Mouse (Mus musculus) urinary bladder, postnatal 4 days (tissue): ENCODE measurements around the gene Trp53rkb.

ENCODE experiments used
- DNase-seq, 2 experiments: peaks; one replicate each; pipeline ENCODE4 v3.0.0; 2021 to 2022; ENCODE audit warnings: low spot score in 2 of 2

The Trp53rkb gene

DNA sequence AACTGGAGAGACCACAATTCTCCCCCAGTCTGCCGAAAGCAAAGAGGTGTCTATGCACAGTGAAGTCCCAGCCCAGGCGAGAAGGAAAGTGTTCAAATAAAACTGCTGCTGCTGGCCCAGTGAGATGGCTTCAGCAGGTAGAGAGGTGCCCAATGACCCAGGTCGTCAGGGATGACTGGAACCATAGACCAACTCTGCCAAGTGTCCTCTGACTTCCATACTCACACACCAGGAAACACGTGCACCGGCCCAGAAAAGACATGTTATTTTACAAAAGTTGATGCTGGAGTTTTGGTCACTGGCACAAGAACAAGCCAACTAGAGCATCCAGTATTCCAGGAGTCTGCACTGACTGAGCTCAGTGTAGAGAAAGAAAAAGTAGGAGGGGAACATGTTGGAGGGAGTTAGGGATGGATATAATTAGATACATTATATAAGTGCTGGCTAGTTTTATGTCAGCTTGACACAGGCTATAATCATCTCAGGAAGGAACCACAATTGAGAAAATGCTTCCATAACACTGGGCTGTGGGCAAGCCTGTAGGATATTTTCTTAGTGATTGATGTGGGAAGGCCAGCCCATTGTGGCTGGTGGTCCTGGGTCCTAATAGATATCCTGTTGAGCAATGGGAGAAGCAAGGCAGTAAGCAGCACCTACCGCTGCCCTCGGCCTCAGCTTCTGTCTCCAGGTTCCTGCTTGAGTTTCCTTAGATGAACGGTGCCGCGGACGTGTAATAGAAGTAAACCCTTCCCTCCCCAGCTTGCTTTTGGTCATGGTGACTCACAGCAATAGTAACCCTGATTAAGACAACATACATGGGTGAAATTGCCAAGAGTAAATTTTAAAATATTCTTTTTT is 7.5 kb downstream of the Trp53rkb start:
- DNase-seq, result no peak

DNA sequence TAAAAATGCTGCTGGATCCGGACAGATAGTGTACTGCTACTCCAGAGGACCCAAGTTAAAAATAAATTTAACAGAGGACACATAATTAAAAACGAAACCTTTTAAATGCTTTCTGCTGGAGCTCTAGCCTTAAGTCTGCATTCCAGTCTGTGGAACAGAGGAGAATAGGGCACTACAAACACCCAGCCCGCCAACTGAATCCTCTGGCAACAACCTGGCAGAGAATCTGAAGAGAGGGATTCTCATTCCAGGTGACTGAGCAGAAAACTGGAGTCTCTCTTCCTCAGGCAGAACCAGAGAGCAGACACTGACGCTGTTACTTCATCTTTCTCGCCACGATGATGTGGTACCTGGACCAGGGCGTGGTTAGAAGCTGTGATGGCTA is 8.1 kb downstream of the Trp53rkb start:
- no peak for DNase-seq

DNA sequence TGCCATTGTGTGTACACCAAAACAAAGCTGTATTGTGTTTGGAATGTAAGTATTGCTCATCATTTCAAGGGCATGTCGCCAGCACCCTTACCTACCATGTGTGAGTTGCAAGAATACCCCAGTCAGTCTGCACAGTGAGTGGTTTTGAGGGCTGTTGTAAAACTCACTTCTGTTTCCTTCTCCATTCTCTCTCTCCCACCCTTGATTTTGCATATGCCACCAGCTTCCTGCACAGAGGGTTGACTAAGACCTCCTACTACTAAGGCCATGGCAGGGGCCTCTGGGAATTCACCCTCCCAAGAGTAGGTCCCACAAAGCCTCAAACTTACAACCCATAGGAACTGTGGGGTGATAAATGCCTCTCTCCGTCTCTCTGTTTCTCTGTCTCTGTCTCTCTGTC is 9.1 kb downstream of the Trp53rkb start:
- DNase-seq, result no peak

DNA sequence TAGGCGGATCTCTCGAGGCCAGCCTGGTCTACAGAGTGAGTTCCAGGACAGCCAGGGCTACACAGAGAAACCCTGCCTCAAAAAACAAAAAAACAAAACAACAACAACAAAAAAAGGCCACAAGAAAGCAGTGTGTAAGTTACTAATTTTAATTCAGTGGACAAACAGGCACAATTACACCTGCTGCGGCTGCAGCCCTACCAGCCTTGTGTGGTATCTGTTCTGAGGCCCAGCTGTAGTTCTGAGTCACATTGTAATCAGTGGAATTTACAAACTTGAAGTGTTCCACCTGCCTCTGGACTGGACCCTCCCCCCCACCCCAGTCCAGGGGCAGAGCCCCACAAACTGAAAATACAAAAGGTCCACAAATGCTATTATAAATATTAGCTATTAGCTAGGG is 11.0 kb downstream of the Trp53rkb start:
- DNase-seq, result no peak

DNA sequence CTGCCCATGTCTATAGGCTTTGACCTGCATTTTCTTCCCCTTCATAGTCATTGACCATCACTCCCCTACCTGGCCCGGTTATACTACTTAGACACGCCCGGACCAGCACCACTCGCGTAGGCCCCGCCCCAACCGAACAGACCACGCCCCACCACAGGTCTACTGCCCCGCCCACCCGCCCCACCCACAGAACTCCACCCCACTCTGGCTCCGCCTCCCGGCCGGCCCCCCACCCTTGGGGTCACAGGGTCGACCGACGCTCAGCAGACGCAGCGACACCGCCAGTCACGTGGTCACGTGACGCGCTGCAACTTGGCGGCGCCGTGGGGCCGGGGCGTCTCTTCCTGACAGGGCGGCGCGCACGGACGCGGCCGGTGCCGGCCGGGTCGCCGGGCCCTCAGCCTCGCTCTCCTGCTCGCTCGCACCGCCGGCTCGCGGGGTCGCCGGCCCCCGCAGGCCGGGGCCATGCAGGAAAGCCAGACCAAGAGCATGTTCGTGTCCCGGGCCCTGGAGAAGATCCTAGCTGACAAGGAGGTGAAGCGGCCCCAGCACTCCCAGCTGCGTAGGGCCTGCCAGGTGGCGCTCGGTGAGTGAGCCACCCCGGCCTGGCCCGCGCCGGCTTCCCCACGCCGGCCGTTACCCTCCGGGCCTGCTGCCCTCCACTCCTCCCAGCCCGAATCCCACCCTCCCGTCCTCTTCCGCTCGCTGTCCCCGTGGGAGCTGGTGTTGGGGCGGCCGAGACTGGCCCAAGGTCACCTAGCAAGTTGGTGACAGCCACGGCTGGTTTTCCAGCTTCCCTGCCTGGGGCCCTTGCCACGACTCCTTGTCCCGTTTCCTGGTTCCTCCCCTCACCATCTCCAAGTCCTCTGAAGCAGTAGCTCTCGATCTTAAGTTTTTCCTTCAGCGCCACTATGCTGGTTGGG is 13.2 kb downstream of the Trp53rkb start, which contains the start of gene Arfgef2:
Gene Arfgef2, plus strand, starts transcription at position 339 of the 923 bp plus-strand sequence.
- peak; percentile 85 to 90 for DNase-seq

DNA sequence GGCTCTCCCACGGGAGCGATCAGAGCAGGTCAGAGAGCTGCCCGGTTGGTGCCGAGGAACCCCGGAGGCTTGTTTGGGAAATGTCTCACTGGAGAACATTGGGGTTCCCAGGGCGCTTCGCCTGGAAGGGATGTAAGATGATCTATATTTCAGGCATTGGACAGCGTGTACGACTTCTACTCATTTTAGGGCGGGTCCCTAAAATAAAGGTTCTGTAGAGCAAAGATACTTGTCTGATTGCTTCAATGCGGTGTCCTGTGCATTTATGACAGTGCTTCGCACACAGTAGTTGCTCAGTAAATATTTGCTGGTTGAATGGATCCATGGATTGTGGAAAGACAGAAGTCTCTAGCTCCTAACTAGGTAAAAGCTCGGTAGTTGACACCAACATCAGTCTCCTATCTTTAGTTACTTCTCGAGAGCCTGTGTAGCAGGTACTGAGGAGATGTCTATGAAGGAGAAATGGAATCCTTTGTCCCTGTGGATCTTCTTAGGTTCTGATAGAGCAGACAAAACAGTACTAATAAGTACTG is 13.9 kb downstream of the Trp53rkb start:
- DNase-seq, result no peak

DNA sequence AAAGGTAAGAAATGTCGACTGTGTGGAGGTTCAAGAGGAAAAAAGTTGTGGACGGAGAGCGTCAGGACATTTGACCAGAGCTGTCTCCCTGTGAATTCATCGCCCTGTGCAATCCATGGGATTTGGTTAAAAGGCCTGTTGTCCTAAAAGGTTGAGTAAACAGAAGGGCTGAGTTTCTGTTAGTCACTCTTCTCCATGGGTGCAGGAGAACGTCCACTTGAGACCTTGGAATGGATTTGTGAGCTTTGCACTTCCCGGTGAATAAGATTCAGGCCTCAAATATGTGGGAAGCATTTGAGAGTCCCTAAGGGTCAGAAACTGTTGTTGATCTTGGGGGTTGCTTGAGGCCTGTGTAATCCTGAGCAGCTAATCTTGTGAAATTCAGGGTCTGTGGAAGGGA is 14.5 kb downstream of the Trp53rkb start:
- no peak for DNase-seq

DNA sequence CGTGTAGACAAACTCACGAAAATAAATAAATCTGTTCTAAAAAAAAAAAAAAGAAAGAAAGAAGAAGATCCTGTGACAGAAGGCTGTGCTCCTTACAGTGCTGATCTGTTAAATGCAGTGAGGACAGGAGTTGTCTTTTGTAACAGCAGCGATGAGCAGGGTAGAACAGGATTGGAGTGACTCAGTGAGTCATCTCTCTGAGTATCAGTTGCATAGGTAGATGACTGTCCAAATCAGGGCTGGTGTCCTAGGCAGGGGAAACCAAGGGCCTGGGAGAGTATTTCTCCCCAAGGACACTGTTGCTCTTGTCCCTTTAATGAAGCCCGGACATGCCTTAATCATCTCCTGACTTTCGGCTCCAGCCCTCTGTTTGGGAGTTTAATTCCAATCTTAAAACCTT is 17.2 kb downstream of the Trp53rkb start:
- DNase-seq, result no peak

DNA sequence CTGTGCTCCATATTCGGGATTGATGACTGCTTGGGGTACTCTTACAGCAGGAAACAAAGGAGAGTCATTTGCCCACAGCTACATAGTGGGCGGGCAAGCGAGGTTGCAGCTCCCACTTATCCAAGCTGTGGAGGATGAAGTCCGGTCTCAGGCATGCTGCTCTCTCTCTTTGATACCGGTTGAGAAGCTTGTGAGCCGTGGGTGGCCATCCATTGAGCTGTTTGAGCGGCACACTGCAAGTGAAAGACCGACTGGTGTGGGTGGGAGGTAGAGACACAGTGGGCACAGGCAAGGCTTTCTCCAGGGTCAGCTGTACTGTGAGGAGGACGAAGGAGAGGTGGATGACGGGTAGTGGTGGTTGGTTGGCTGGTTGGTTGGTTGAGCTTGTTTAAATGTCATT is 18.5 kb downstream of the Trp53rkb start:
- no peak for DNase-seq

DNA sequence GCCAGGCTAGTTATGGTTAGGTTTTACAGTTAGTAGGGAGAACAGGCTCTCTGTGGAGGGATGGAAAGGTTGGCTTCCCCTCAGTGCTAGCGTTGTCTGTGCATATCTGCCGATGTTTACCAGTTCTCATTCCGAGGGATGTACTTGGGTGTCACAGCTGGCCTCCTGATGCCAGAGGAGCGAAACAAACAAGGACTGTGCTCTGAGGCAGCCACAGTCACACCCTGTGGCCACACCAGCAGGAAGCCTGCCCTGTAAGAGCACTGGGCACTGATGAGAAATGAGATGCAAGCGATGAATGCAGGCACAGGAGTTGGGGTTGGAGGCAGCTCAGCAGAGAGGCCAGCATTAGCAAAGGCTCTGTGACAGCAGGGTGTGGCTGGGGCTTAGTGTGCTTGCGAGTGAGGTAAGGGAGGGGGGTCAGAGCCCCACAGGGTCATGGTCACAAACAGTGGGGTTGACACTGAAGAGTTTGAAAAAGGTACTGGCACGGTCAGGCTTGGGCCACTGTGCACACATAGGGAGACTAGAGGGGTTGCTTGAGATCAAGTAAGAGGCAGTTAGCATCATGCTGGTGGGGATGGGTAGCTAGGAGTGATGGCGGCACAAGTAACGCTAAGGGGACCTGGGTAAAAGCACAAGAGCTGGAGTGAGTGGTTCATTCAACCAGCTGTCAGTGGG is 26.3 kb downstream of the Trp53rkb start:
- DNase-seq, result no peak

DNA sequence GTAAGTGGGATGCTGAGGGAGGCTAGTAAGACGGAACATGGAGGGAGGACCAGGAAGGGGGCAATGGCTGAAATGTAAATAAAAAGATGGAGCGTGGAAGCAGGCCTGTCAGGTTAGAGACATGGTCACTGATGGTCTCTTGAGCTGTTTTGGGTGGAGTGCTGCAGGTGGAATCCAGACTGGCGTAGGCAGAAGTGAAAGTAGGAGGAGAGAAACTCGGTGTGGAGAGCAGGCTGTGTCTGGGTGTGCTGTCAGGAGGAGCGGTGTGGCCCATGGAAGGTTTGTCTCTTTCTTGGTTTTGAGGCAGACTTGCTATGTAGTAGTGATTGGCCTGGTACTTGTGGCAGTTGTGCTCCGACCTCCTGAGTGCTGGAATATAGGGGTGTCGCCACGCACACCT is 27.5 kb downstream of the Trp53rkb start:
- no peak for DNase-seq

DNA sequence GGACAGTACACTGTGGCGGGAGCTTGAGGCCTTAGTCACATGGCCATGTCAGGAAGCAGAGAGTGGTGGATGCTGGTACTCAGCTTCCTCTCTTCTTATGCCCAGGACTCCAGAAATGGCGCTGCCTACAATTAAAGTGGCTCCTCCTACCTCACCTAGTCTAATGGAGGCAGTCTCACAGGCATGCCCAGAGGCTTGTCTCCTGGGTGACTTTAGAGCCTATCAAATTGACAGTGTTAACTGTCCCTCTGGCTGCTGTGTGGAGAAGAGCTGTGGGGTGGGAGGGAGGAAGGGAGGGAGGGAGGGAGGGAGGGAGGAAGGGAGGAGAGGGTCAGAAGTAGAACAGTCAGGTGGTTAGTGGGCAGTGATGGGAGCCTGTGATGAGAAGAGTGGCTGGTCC is 28.5 kb downstream of the Trp53rkb start:
- no peak for DNase-seq

DNA sequence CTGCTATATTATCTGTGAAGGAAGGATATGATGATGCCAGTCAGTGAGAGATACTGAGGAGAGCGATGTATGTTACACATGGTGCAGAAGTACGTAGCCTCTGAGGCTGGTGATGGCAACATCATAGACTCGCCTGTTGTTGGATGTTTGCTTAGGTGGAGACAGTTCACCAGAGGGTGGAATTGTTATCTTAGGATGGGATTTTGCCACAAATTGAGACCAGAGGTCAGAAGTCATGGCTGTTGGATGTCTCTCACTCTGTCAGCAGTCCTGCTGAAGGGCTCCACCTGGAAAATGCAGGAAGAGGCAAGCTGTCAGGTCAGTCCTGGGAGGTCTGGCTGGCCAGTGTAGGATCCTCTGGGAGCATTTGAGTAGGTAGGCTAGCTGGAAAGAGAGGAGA is 29.1 kb downstream of the Trp53rkb start:
- no peak for DNase-seq

DNA sequence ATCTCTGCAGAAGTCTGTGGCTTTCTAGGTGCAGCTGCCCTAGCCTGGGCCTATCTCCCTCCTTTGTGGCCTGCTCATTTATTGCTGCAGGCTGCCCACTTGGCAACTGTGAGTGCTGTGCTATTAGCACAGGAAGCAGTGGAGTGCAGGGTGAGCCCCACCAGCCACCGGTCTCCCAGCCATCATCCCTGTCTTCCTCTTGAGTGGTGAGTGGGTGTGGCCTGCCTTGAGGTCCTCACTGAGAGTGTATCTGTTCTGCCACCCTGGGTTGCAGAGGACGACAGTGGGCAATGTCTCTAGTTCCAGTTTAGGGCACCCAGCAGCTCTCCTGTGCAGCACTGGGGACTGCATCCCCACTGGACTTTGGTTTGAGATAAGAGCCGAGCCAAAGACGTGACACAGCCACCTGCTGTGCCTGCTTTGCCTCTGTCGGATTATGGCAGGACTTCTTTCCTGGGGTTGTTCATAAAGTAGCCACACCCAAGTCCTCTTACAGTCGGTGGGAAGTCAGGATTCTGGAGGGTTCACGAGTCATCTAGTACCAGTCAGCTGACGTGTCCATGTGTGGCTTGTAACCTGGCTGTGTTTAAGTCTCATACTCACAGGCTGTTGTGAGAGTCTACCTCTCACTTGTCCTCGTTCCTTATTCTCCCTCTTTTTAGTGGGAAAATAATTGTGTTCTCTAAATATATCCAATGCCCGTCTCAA is 29.9 kb downstream of the Trp53rkb start:
- no peak for DNase-seq

DNA sequence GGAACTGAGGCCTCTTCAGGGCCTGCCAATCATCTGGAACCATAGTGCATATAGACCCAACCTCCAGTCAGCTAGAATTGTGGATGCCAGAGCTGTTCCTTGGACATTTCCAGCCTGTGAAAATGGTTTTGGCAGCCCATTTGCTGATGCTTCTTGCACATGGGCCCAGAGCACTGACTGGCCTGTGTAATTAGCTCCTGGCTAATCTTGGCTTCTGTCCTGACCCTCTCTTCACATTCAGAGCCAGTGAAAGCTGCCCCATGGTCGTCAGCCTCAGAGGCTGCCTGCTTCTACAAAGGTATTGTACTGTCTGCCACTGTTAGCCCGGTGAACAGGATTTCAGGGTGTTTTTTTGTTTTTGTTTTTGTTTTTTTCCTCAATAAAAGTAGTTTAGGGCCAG is 30.6 kb downstream of the Trp53rkb start:
- DNase-seq, result no peak

DNA sequence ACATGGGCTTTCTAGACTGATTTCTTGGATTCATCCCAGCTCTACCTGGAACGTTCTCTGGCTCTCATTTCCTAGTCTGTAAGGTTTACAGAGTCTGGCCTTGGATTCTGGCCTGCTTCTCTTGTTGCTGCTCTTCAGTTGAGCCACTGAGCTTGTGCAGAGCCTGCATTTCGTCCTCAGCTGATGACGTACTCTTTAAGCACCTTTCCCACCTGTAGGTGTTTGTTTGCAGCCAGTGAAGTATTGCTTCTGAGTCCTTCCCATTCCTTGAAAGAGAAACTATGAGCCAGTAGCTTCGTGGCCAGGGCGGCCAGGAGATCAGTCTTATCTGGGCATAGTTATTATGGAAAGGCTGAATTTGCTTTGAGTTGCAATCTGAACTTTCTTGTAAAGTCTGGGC is 32.1 kb downstream of the Trp53rkb start:
- no peak for DNase-seq

DNA sequence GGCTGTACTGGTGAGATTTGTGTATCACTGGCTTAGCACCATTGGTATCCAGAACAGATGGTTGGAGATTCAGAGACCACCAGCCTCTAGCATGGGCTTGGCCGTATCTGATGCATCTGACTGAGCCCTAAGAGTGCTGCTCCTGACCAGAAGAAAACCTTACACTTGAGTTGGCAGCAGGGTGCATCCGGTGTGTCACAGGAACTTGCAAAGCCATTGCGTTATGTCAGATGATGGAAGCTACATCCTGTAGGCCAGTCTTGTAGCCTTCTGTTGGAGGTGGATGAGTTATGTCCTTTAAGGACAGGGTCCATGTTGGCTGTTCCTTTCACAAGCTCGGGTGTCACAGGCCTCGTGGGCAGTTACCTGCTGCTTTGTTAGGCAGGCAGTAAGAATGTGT is 32.7 kb downstream of the Trp53rkb start:
- DNase-seq, result no peak

DNA sequence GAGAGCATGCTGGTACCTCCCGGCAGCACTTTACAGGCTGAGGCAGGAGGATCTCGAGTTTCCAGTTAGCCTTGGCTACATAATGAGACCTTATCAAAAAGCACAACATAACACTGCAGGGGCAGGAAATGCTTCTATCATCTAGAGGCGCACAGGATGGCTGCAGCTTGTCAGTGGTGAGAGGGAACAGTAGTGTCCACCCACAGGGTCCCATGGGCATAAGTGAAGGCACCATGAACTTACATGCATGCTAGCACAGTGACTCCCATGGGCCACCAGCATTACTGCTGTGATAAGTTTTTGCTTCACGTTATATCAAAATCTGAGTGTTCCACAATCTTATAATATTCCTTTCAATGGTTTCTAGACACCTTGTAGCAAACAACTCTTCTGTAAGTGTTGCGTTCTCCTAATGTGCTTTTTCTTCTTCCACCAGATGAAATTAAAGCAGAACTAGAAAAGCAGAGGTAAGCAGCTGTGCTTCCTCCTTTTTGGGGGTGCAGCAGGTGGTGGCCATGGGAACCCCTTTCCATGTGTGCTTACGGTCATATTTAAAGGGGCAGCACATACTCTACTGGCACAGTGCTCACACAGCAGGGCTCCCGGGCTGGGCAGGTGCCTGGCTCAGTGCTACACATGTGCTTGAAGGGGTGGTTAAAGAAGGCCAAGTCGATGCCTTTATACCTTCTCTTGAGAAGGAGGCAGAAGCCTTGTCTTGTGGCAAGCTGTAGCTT is 34.3 kb downstream of the Trp53rkb start:
- DNase-seq, result no peak

DNA sequence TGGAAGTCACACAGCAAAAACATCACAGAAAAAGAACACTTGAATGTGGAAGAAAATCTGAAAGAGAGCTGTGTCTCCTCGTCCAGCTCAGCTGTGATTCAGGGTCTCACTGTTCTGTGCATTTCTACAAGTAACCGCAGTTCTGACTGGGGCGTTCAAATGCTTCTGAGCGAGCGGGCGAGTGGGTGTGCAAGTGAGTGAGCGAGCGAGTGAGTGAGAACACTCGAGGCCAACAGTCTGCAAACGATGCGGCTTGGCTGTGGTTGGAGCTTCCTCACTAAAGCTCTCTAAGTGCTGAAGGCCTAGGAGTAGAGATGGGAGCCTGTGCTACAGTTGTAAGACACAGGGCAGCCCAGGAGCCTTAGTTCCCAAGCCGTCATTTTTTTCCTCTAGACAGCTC is 36.0 kb downstream of the Trp53rkb start:
- DNase-seq, result no peak

DNA sequence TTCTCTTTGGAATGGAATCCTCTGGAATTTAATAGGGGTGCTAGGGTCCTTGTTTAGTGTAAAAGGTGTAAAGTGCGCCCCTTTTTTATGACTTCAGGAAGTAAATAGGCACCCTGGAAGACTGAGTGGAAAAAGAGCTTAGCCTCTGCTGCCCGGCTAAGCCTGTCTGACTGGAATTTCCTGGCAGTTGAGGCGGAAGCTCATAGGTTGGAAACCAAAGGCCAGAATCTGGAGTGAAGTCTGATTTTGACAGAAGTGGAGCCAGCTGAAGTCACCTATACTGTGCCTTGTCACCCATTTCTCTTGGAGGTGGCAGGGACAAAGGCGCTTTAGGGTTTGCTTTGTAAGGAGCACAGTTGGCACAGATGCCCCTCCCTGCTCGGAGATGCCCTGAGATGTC is 38.0 kb downstream of the Trp53rkb start:
- DNase-seq, result no peak

DNA sequence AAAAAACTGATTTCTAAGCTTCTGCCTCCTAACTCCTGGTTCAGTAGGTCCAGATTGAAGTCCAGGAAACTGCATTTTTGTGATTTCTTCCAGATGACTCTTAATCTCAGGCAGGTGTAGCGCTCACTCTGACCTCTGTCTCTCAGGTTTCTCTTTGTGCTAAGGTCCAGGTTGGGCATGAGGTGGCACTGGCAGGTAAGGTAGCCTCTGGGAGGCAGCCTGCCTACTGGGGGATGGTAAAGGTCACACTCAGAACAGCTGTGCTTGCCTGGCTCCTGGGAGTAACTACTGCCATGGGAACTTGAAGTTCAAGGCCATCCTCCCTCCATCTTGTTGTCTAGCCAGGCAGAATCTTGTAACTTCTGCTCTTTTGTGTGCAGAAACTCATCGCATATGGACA is 41.8 kb downstream of the Trp53rkb start:
- DNase-seq, result no peak
